Mouse (Mus musculus): ENCODE results near the gene Ppp1r17. TPM values are rescaled to one million over a fixed set of nuclear protein-coding genes. Genes with fewer than 3 reads are reported as not detected.
A peak's percentile ranks its signal among the peaks of the same experiment; 100 is the strongest.

Ppp1r17 gene
- polyA plus RNA-seq, 1 experiment from 2014 or later = 0.12 TPM

- WGBS = 35% methylated on average over 5 of the region's 5 CpGs
- Histone ChIP-seq H3K27me3 (ENCODE audit: control insufficient read depth, insufficient read depth, low read length) (no peaks in the 10 kb centered on the region), H3K4me1 (replicated peaks; ENCODE audit: control insufficient read depth, insufficient read depth) (no peaks in the 10 kb centered on the region), H3K4me3 (ENCODE audit: low read depth, low read length) (no peak overlapping the region), H3K36me3 (ENCODE audit: control insufficient read depth, insufficient read depth, low read length) (no peaks in the 10 kb centered on the region), H3K27ac (replicated peaks) (no peak overlapping the region), H3K9ac (ENCODE audit: low read length) (no peak overlapping the region), H3K9me3 (ENCODE audit: control insufficient read depth, low read length) (no peaks in the 10 kb centered on the region), H3K4me2 (replicated peaks; ENCODE audit: low read depth) (no peak overlapping the region)
- DNase-seq (ENCODE audit: low spot score) (peak; percentile 51), ATAC-seq (ENCODE audit: low FRiP score, low TSS enrichment) (peak; percentile 54)
- peak; percentile 85 for TF ChIP-seq CTCF (IDR thresholded peaks at IDR 0.05; ENCODE audit: low read depth)
- TF ChIP-seq EP300 (optimal IDR thresholded peaks at IDR 0.05) = no peak
Measured at GRCm38 (mm10) chr6:56066632-56067282, 49.5 kb downstream of the Ppp1r17 start.

- Histone ChIP-seq H3K4me3 (ENCODE audit: low read depth, low read length) (no peak overlapping the region), H3K4me1 (replicated peaks; ENCODE audit: control insufficient read depth, insufficient read depth) (no peaks in the 10 kb centered on the region), H3K36me3 (ENCODE audit: control insufficient read depth, insufficient read depth, low read length) (no peaks in the 10 kb centered on the region), H3K27me3 (ENCODE audit: control insufficient read depth, insufficient read depth, low read length) (no peaks in the 10 kb centered on the region), H3K9ac (ENCODE audit: low read length) (no peak overlapping the region), H3K9me3 (ENCODE audit: control insufficient read depth, low read length) (no peaks in the 10 kb centered on the region), H3K27ac (replicated peaks) (no peak overlapping the region), H3K4me2 (replicated peaks; ENCODE audit: low read depth) (no peak overlapping the region)
- DNase-seq (ENCODE audit: low spot score) (no peak), ATAC-seq (ENCODE audit: low FRiP score, low TSS enrichment) (no peak)
- TF ChIP-seq CTCF (IDR thresholded peaks at IDR 0.05; ENCODE audit: low read depth) (no peak), EP300 (optimal IDR thresholded peaks at IDR 0.05) (no peak)
Measured at GRCm38 (mm10) chr6:56068516-56068915, 51.2 kb downstream of the Ppp1r17 start.

- Histone ChIP-seq H3K9me3 (ENCODE audit: control insufficient read depth, low read length) (no peaks in the 10 kb centered on the region), H3K27me3 (ENCODE audit: control insufficient read depth, insufficient read depth, low read length) (no peaks in the 10 kb centered on the region), H3K4me1 (replicated peaks; ENCODE audit: control insufficient read depth, insufficient read depth) (no peaks in the 10 kb centered on the region), H3K4me2 (replicated peaks; ENCODE audit: low read depth) (no peak overlapping the region), H3K27ac (replicated peaks) (no peak overlapping the region), H3K4me3 (ENCODE audit: low read depth, low read length) (no peak overlapping the region), H3K9ac (ENCODE audit: low read length) (no peak overlapping the region), H3K36me3 (ENCODE audit: control insufficient read depth, insufficient read depth, low read length) (no peaks in the 10 kb centered on the region)
- ATAC-seq (ENCODE audit: low FRiP score, low TSS enrichment) (no peak), DNase-seq (ENCODE audit: low spot score) (no peak)
- WGBS = 53% methylated on average over 4 of the region's 4 CpGs
- TF ChIP-seq CTCF (IDR thresholded peaks at IDR 0.05; ENCODE audit: low read depth) (no peak), EP300 (optimal IDR thresholded peaks at IDR 0.05) (no peak)
Measured at GRCm38 (mm10) chr6:56076378-56076805, 59.1 kb downstream of the Ppp1r17 start.

Other genes starting within 250 kb of the Ppp1r17 start
- 0.24 and 0.31 TPM in 2 replicates for gene Itprid1, start 180.6 kb upstream of the Ppp1r17 start, polyA plus RNA-seq (2015; fragmentation: Nextera tagmentation; extraction: Ambion mirVana)